Mouse (Mus musculus) thymus, postnatal 10 days (tissue): ENCODE measurements around the gene Gm20850.
"Not testable (repeated sequence)": the region's sequence is repeated elsewhere in the genome, so short reads cannot be mapped to it uniquely, and the experiment has no call there.

Experiments
- DNase-seq, 2 experiments: peaks; one replicate each; pipeline ENCODE4 v3.0.0; 2021; ENCODE audit warnings: low spot score in 2 of 2

Gene Gm20850

GRCm38 (mm10) chrY:75715022-75715421 is at the start of gene Gm20850:
Gene Gm20850, plus strand, starts transcription at chrY:75715322.
- not testable (repeated sequence) for DNase-seq
